Mouse (Mus musculus) layer of hippocampus, adult 2 months (tissue): ENCODE measurements at regions not wholly inside any gene's neighbourhood (a gene's known extent, or its start where the extent isn't known, plus 50 kb on each side); places are given as distances from the start of the nearest gene placed in this dataset.

Source experiments
- DNase-seq, 2 experiments: peaks; one replicate each; pipeline ENCODE4 v3.0.0; 2022; ENCODE audit warnings: low spot score in 2 of 2
- H3K27ac ChIP-seq: fragments of 200-600 bp; 2 replicates; pipeline ENCODE4 v1.8.1; 2022
- H3K4me3 ChIP-seq: fragments of 200-600 bp; 2 replicates; pipeline ENCODE4 v1.8.1; 2022; ENCODE audit warnings: mild to moderate bottlenecking
- CTCF ChIP-seq: fragments of 200-600 bp; conservative IDR thresholded peaks from 2 replicates; pipeline ENCODE4 v1.8.1; 2022; ENCODE audit warnings: antibody characterized with exemption, mild to moderate bottlenecking, moderate library complexity

- no peak for TF ChIP-seq CTCF
- H3K27ac ChIP-seq: no peak overlapping the region
- no peak overlapping the region for H3K4me3 ChIP-seq
- DNase-seq: no peak
These were observed 98.0 kb upstream of the Myocd start for GRCm38 (mm10) chr11:65367825-65368224.

DNA sequence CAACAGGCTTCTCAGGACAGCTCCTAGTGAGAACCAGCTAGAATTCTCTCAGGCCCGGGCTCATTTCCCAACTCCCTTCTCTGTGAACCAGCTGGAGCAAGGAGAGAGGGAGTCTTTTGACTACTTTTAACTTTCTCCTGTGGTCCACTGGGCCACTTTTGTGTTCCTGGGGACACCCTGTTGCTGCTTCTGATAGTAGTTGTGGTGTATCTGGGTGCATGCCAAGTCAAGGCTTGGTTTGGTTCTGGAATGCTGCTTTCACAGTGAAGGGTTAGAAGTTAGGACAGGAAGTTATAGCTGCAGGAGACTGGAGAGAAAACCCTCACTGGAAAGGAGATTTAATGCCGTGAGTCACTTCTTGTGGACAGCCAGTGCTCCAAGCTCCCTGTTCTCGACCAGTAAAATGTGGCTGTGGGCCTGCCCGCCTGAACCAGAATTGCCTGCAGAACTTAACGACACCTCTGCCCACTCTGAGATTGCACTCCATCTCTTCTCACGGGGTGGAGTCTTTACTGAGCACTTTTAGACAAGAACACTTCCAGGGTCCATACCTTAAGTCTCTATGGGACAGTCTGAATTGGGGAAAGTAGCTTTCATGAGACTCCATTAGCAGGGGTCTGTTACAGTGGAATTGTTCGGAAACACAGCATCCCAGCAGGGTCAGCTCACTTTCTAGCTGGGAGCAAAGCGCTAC, 97.0 kb upstream of the Myocd start:
- H3K27ac ChIP-seq: no peak overlapping the region
- no peak for DNase-seq

DNA sequence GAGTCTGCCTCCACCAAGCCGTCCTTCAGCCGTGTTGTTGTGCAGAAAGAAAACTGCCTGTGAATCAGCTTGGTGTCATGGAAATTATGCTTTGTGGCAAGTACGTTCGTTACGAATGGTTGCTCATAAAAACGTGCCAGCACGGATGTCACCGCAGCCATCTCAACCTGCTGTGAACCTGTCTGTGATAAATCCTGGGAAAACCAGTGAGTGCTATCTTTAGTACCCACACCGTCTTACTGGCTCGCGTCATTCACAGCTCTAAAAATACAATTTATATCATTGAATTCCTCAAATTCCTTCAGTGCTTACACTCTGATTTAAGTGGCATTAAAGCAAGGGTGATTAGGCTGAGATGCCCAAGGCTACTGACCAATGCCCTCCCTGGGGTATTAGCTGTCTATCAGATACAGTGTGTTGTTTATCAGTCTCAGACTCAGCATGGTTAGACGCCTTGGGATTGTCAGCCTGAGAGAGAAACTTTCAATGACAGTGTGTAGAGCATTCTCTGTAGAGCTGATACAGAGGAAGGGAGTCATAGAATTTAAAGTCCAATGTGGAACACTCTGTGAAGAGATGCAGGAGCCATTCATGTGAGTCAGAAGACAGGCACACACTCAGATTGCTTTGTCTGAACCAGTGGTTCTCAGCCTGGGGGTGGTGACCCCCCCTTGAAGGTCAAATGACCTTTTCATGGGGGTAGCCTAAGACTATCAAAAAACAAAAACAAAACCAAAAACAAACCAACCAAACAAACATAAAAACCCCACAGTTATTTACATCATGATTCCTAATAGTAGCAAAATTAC, 96.2 kb upstream of the Myocd start:
- H3K4me3 ChIP-seq: no peak overlapping the region
- no peak for DNase-seq
- H3K27ac ChIP-seq: no peak overlapping the region
- TF ChIP-seq CTCF: no peak

More for the DNA sequence above, 97.0 kb upstream of the Myocd start:
- TF ChIP-seq CTCF: no peak
- H3K4me3 ChIP-seq: no peak overlapping the region

DNA sequence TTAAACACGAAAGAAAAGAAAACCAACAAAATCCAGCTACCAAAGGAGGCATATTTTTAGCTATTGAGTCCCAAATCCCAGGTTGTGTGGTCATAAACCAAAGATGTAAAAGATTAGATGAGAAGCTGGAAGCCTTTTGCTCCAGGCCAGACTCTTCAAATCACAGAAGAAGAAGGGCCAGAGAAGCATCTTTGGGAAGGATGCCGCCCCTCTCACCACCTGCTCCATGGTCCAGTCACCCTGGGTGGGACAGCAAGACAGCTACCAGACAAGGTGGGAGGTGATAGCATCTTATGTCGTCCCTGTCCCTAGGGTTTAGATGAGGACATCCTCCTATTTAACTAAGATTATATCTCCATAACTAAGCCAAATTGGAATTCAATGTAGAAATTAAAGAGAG, 95.1 kb upstream of the Myocd start:
- no peak for DNase-seq
- Histone ChIP-seq H3K27ac (no peak overlapping the region), H3K4me3 (no peak overlapping the region)
- TF ChIP-seq CTCF: no peak

DNA sequence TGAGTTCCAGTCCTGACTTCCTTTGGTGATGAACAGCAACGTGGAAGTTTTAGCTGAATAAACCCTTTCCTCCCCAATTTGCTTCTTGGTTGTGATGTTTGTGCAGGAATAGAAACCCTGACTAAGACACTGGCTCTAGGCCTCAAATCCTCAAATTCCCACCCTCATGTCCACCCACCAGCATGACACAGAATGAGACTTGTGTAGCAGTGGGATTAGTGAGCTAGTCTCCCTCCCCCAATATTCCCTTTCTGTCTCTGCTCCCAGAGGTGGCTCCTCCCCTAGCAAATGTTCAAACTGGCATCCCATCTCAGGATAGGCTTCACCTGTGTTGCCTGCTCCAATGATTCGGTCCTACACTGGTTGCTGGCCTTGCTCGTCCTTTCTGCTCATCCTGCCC, 94.1 kb upstream of the Myocd start:
- no peak for TF ChIP-seq CTCF
- no peak for DNase-seq
- Histone ChIP-seq H3K27ac (no peak overlapping the region), H3K4me3 (no peak overlapping the region)

GRCm38 (mm10) chr11:65360729-65361128, 90.9 kb upstream of the Myocd start:
- Histone ChIP-seq H3K27ac (no peak overlapping the region), H3K4me3 (no peak overlapping the region)
- no peak for DNase-seq
- TF ChIP-seq CTCF: no peak

DNA sequence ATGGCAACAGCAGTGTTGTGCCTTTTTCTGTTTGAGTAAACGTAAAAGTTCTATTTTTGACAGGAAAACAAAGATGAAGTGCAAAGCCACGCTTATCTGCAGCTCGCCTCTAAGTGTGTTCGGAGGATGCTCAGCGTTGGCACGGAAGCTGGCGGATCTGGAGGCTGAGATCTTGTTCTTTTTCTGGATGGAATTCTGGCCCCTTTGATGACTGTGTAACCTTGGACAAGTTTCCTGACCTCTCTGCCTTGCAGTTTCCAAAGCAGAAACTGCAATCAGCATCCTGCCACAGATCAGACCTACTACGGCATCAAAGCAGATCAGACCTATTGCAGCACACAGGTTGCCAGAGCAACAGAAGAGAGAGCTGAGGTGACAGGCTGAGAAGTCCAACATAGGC, 89.1 kb upstream of the Myocd start:
- TF ChIP-seq CTCF: no peak
- H3K27ac ChIP-seq: no peak overlapping the region
- DNase-seq: no peak
- no peak overlapping the region for H3K4me3 ChIP-seq

- no peak overlapping the region for H3K4me3 ChIP-seq
- no peak for DNase-seq
- no peak overlapping the region for H3K27ac ChIP-seq
- no peak for TF ChIP-seq CTCF
These were observed 82.7 kb upstream of the Myocd start for GRCm38 (mm10) chr11:65352516-65352915.

DNA sequence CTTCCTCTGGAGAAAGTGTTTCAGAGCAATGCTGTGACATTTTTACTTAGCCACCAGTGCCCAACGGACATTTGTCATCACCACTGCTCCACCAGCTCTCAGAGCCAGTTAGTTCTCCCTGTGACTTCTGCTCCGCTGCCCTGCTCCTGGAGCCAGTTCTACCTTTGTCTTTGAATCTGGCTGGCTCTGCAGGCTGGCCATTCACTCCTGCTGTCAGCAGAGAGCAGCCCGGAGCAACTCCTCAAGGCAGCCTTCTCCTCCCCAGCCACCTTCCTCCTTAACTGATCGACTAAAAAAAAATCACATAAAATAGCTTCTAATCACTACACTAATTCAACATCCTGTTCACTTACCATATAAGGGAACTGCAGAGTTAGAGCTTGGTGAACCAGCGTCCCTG, 79.2 kb upstream of the Myocd start:
- peak; percentile 47 for TF ChIP-seq CTCF

GRCm38 (mm10) chr11:65341683-65342440, 72.1 kb upstream of the Myocd start:
- Histone ChIP-seq H3K27ac (no peak overlapping the region), H3K4me3 (no peak overlapping the region)
- TF ChIP-seq CTCF: 0 out of 2 replicates have a peak, but pooled peaks have one; percentile 4
- DNase-seq: no peak

More for the DNA sequence above, 79.2 kb upstream of the Myocd start:
- DNase-seq: no peak
- Histone ChIP-seq H3K4me3 (no peak overlapping the region), H3K27ac (no peak overlapping the region)

- Histone ChIP-seq H3K27ac (no peak overlapping the region), H3K4me3 (no peak overlapping the region)
- DNase-seq: peak in 1 of 2 experiments; percentile 7
- no peak for TF ChIP-seq CTCF
These were observed 64.5 kb upstream of the Myocd start for GRCm38 (mm10) chr11:65334286-65334685.

DNA sequence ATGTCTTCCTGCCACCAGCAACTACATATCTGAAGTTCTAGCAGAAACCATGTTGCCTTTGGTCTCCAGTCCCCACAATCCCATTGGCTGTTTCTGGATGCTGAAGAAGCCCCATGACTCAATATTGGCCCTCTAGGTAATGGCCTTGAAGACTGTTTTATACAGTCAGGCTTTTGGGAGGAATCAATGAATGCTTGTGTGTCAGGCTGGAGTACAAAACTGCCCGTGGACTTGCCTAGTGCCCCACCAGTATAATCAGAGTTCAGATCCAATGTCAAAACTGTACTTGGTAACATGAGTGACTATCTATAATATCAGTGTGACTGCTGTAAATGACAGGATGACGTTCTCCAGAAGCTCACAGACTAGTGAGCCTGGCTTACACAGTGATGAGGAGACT, 63.3 kb upstream of the Myocd start:
- no peak for TF ChIP-seq CTCF
- H3K4me3 ChIP-seq: no peak overlapping the region
- no peak overlapping the region for H3K27ac ChIP-seq
- DNase-seq: no peak

DNA sequence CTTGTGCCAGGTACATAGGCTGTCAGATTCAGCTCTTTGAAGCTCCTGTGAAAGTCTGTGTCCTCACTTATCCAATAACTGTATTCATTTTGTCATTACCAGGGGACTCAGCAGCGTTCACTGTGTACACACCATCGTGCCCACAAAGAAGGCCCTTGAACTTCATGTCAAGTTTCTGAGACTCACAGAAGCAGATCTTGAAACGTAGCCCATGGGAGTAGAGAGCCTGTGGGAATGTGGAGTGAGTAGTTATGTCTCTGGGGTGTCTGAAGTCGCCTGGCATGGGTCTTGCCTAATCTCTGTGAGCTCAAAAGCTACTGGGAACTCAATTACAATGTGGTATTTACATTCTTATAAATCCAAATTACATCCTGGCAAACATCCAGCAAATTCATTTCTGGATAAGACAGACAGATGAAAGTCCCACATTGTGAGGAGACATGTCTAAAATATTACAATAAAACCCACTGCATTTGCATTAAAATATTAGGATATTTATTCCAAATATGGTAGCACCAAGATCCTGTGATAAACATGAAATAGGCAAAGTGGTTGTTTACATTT, 53.2 kb upstream of the Myocd start:
- no peak for DNase-seq
- H3K27ac ChIP-seq: no peak overlapping the region

More for the DNA sequence above, 53.2 kb upstream of the Myocd start:
- TF ChIP-seq CTCF: no peak
- no peak overlapping the region for H3K4me3 ChIP-seq
